Mouse (Mus musculus) intestine, embryonic 14.5 days (tissue): ENCODE data around the gene Eftud2. TPM values are rescaled to one million over a fixed set of nuclear protein-coding genes. Genes with fewer than 3 reads are reported as not detected.

Experiments used
- ATAC-seq: fragments of 200-750 bp; cut with Nextera tagmentation; replicated peaks from 2 replicates; pipeline ENCODE4 v1.8.0; 2017; ENCODE audit warnings: low read depth, moderate number of reproducible peaks, moderate TSS enrichment, moderate library complexity; ENCODE audit not compliant: low FRiP score, low TSS enrichment
- DNase-seq: peaks from one replicate; pipeline ENCODE4 v3.0.0-alpha.2; 2018; ENCODE audit warnings: low spot score
- H3K27ac ChIP-seq: fragments of 300-500 bp; sonication (generic); 2 replicates; pipeline ENCODE4 v1.5.1; 2014; ENCODE audit warnings: low read depth, mild to moderate bottlenecking, control low read depth
- H3K27me3 ChIP-seq: fragments of 300-500 bp; sonication (generic); replicated peaks from 2 replicates; pipeline ENCODE4 v1.6.1; 2014; ENCODE audit warnings: low read length, control low read depth; ENCODE audit not compliant: control insufficient read depth, insufficient read depth
- H3K36me3 ChIP-seq: fragments of 300-500 bp; sonication (generic); 2 replicates; pipeline ENCODE4 v1.6.1; 2014; ENCODE audit warnings: low read length, control low read depth; ENCODE audit not compliant: control insufficient read depth, insufficient read depth
- H3K4me1 ChIP-seq: fragments of 300-500 bp; sonication (generic); replicated peaks from 2 replicates; pipeline ENCODE4 v1.6.1; 2014; ENCODE audit warnings: low read length, control low read depth, mixed read lengths; ENCODE audit not compliant: control insufficient read depth, insufficient read depth
- H3K4me2 ChIP-seq: fragments of 300-500 bp; sonication (generic); 2 replicates; pipeline ENCODE4 v1.6.1; 2014; ENCODE audit warnings: low read length
- H3K4me3 ChIP-seq: fragments of 300-500 bp; sonication (generic); 2 replicates; pipeline ENCODE4 v1.5.1; 2014; ENCODE audit warnings: low read depth, low read length, control low read depth, mixed read lengths
- H3K9ac ChIP-seq: fragments of 300-500 bp; sonication (generic); 2 replicates; pipeline ENCODE4 v1.6.1; 2014; ENCODE audit warnings: mild to moderate bottlenecking, low read length
- H3K9me3 ChIP-seq: fragments of 300-500 bp; sonication (generic); 2 replicates; pipeline ENCODE4 v1.6.1; 2016; ENCODE audit warnings: low read length, control low read depth; ENCODE audit not compliant: control insufficient read depth
- WGBS: fragments of 180-500 bp; shearing (Covaris S2); extraction: QIAGEN DNeasy Blood & Tissue Kit; methylation state at CpG from one replicate; pipeline ENCODE4 v1.1.7; 2014; 5-methylcytosine and 5-hydroxymethylcytosine counted together
- polyA plus RNA-seq: library from polyadenylated mRNA; unstranded; fragments of >200 nt; fragmentation: Nextera tagmentation; extraction: Ambion mirVana; gene quantifications from 2 replicates; pipeline ENCODE4 v1.2.1, GENCODE M21; 2014

Gene Eftud2
- polyA plus RNA-seq, 1 experiment from 2014 or later, result 184 TPM

DNA sequence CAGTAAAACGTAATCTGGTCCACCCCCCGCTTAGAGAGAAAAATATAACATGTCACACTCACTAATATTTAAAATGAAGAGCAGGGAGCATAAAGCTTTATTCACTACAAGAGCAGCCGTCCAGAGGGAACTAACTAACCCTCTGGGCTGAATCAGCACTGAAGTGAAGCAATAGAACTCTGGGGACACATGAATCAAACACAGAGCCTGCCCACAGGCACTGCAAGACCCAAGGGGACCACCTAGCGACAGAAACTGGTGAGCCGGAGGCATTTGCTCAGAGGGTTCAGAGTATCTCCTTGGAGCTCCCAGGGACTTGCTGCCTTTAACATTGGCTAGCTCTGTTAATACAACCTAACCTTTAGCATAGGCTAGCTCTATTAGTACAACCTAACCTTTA lies 9.3 kb upstream of the Eftud2 start:
- ATAC-seq, result no peak
- Histone ChIP-seq H3K36me3 (no peaks in the 10 kb centered on the region), H3K27me3 (peaks cover 12% of the 10 kb centered on the region; the same call in 1 of the 2 replicates), H3K4me2 (no peak overlapping the region), H3K9me3 (no peaks in the 10 kb centered on the region), H3K9ac (no peak overlapping the region), H3K27ac (no peak overlapping the region), H3K4me3 (no peak overlapping the region), H3K4me1 (0 out of 2 replicates have a peak, but pooled peaks cover 3% of the 10 kb centered on the region)
- WGBS, result 71% methylated on average over 5 of the region's 5 CpGs
- no peak for DNase-seq

DNA sequence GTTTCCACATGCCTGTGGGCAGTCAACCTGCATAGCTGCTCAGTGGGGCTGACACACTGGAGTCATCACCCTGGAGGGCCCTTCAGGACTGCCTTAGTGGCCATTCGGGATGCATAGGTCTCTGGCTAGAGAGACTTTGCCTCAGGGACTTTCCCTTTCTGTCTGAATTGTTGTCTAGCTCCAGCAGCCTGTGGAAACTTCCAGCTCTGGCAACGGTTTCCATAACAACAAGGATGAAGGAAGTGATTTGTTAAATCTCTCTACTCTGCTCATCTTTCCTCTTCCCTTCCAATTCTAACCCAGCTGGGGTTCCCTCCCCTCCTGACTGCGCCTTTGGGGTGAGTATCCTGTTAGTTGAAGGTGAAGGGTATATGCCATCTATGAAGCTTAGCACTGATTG lies 7.3 kb upstream of the Eftud2 start:
- Histone ChIP-seq H3K4me1 (0 out of 2 replicates have a peak, but pooled peaks cover 2% of the 10 kb centered on the region), H3K4me3 (no peak overlapping the region), H3K36me3 (no peaks in the 10 kb centered on the region), H3K9me3 (no peaks in the 10 kb centered on the region), H3K9ac (no peak overlapping the region), H3K27ac (no peak overlapping the region), H3K27me3 (peaks cover 3% of the 10 kb centered on the region; the same call in 1 of the 2 replicates), H3K4me2 (no peak overlapping the region)
- DNase-seq (no peak), ATAC-seq (no peak)
- WGBS, result 61% methylated on average over 3 of the region's 3 CpGs

DNA sequence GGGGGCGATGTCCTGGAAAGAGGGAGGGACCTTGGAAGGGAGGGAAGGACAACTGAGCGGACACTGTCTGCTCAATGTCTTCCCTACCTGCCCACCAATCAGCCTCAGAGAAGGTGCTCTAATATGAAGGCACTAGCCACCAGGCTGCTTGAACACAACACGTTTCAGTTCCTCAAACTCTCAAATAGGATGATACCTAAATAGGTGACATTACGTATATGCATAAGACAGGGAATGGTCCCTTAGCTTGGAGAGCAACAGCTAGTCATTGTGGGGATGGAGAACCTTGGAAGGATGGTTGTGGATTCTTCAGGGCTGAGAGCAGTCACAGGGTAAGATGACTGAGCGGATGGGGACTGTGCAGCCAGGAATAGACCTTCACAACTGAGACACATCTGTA lies 6.6 kb upstream of the Eftud2 start:
- 84% methylated on average over 5 of the region's 5 CpGs for WGBS
- no peak for ATAC-seq

DNA sequence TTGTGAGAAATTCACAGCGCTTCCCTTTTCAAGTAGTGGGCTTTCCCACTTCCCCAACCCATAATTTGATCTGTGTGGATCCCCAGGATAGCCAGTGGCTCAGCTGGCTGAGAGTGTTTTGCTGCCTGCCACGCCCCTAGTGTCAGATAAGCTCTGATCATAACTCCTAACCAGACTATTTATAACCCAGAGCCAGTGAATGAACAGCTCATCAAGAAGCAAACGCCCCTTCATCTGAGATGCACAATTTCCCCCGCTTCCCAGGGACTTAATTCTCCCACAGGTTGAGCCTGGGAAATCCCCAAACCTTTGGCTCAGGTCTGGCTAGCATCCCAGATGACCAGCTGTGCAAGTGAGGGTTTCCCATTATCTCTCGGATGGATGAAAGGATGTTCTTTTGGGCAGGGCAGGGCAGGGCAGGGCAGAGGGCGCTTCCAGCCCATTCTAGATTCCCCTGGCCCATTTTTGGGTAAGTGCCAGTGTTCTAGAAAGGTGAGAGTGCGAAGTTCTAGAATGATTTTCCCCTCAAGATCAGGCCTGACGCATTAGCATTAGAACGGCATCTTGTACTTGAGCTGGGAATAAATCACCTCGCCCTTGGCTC lies 3.9 kb upstream of the Eftud2 start, which contains the start of gene Fam187a:
Fam187a (plus strand) TSS at position 554 of the 604 bp plus-strand sequence.
- ATAC-seq, result no peak
- Histone ChIP-seq H3K9me3 (no peaks in the 10 kb centered on the region), H3K27me3 (peaks cover 3% of the 10 kb centered on the region; the same call in 1 of the 2 replicates), H3K27ac (no peak within 1 kb of the TSS), H3K4me3 (no peak within 1 kb of the TSS), H3K4me2 (no peak within 1 kb of the TSS), H3K36me3 (no peaks in the 10 kb centered on the region), H3K9ac (no peak within 1 kb of the TSS), H3K4me1 (peaks cover 9% of the 10 kb centered on the region)
- WGBS, result 58% methylated on average over 10 of the region's 10 CpGs
- no peak for DNase-seq

More for the DNA sequence above, 6.6 kb upstream of the Eftud2 start:
- no peaks in the 10 kb centered on the region for H3K36me3 ChIP-seq
- H3K9ac ChIP-seq, result no peak overlapping the region
- DNase-seq, result no peak
- H3K27me3 ChIP-seq, result peaks cover 3% of the 10 kb centered on the region; the same call in 1 of the 2 replicates
- no peak overlapping the region for H3K4me2 ChIP-seq
- H3K4me3 ChIP-seq, result no peak overlapping the region
- no peaks in the 10 kb centered on the region for H3K9me3 ChIP-seq
- H3K27ac ChIP-seq, result no peak overlapping the region
- H3K4me1 ChIP-seq, result 0 out of 2 replicates have a peak, but pooled peaks cover 2% of the 10 kb centered on the region

GRCm38 (mm10) chr11:102881314-102882198 lies 771 bp upstream of the Eftud2 start:
- ATAC-seq (no peak), DNase-seq (no peak)
- peak overlapping the region; percentile 62 for H3K4me3 ChIP-seq
- peak overlapping the region; percentile 80 for H3K4me2 ChIP-seq
- H3K9ac ChIP-seq, result peak overlapping the region; percentile 69
- H3K36me3 ChIP-seq, result peaks cover 12% of the 10 kb centered on the region
- 16% methylated on average over 13 of the region's 13 CpGs for WGBS
- H3K27ac ChIP-seq, result peak overlapping the region; percentile 90; the same call in 1 of the 2 replicates
- H3K27me3 ChIP-seq, result 0 out of 2 replicates have a peak, but pooled peaks cover 1% of the 10 kb centered on the region
- no peaks in the 10 kb centered on the region for H3K9me3 ChIP-seq
- peaks cover 15% of the 10 kb centered on the region for H3K4me1 ChIP-seq

- peak overlapping the region; percentile 80 for H3K4me2 ChIP-seq
- 91% methylated on average over 2 of the region's 2 CpGs for WGBS
Measured at GRCm38 (mm10) chr11:102879558-102879957, 1.2 kb downstream of the Eftud2 start.

DNA sequence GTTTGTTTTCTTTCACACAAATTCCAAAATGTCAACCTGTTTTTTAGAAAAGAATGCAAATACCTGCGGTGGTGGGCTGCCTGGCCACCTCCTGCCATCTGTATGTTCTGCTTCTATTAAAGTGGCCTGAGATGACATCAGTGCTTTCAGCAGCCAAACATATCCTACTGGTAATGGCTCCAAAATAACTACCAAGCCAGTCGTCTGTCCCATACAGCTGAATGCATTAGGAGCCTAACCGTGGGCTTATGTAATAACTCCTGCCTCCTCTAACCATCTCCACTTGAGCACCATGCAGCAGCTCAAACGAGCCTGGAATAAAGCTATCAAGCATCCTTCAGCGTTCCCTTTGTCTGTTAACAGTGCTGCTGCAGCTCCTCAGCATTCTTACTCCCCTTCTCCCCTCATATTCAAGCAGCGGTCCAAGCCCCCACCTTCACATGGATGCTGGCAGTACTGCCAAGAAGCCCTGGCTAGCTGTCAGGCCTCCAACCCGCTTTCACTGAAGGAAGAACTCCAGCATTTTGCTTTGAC lies 5.9 kb downstream of the Eftud2 start:
- DNase-seq (no peak), ATAC-seq (no peak)
- Histone ChIP-seq H3K9ac (no peak overlapping the region), H3K27ac (no peak overlapping the region), H3K27me3 (no peaks in the 10 kb centered on the region), H3K4me1 (peaks cover 7% of the 10 kb centered on the region), H3K36me3 (peaks cover 64% of the 10 kb centered on the region), H3K9me3 (no peaks in the 10 kb centered on the region), H3K4me2 (no peak overlapping the region), H3K4me3 (no peak overlapping the region)
- 88% methylated on average over 7 of the region's 7 CpGs for WGBS

More at GRCm38 (mm10) chr11:102879558-102879957, 1.2 kb downstream of the Eftud2 start:
- peaks cover 32% of the 10 kb centered on the region for H3K36me3 ChIP-seq
- ATAC-seq (no peak), DNase-seq (no peak)
- H3K27me3 ChIP-seq, result no peaks in the 10 kb centered on the region
- no peaks in the 10 kb centered on the region for H3K9me3 ChIP-seq
- no peak overlapping the region for H3K4me3 ChIP-seq
- H3K4me1 ChIP-seq, result peaks cover 12% of the 10 kb centered on the region
- H3K27ac ChIP-seq, result no peak overlapping the region
- H3K9ac ChIP-seq, result peak overlapping the region; percentile 69; the same call in 1 of the 2 replicates

DNA sequence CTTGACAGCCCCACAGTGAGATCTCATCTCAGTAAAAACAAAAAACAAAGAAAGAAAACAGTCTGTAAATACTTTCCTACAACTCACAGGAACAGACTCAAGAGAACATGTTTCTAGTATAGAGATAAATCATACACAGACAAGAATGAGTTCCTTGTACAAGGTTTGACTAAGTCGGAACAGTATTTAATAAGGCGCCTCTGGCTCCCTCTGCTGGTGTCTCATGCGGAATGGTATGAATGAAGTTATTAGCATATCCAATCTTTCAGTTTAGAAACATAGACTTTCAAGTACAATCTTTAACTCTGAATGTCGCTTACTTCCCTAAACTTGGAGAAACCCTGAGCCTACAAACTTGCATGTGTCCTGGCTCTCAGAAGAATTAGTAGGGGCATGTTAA lies 16.5 kb downstream of the Eftud2 start:
- H3K27me3 ChIP-seq, result no peaks in the 10 kb centered on the region
- no peak overlapping the region for H3K9ac ChIP-seq
- H3K4me3 ChIP-seq, result no peak overlapping the region
- H3K27ac ChIP-seq, result no peak overlapping the region
- H3K36me3 ChIP-seq, result peaks cover 95% of the 10 kb centered on the region
- H3K4me1 ChIP-seq, result no peaks in the 10 kb centered on the region
- H3K9me3 ChIP-seq, result no peaks in the 10 kb centered on the region
- ATAC-seq, result no peak
- WGBS, result 31% methylated on average over 4 of the region's 4 CpGs
- DNase-seq, result peak; percentile 88
- no peak overlapping the region for H3K4me2 ChIP-seq
